32 mouse cellular contexts compared by ENCODE assay signal in the genomic region with DNA sequence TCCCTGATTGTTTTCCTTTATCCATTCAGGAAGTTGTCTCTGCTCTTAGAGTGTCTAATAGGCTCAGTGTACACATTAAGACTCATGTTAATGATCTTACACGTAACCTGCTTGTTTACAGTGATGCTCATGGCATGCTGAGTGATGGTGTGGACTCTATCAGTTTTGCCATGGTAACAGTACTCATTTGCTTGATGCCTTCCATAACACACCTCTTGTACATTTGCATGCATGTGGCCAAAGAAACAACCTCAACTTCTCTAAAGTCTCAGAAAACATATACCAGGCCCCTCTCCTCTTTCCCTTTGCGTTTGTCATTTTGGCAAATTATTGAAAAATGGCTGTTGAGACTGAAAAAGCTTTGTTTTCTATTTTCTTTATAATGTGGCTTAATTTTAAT.
"Had no signal": no experiment of that assay in that cellular context is flagged by ENCODE, and none has a peak within 500 bp of the region (broad histone marks: within the 10 kb centered on the region; RNA-seq: fewer than 3 reads in every experiment).

No protein-coding gene starts in this region.

- H3K9ac ChIP-seq: limb, embryonic 12.5 days; limb, embryonic 13.5 days; limb, embryonic 15.5 days; liver, embryonic 12.5 days; liver, embryonic 13.5 days; liver, embryonic 14.5 days; liver, embryonic 15.5 days; liver, postnatal 0 days; lung, embryonic 14.5 days; lung, embryonic 15.5 days; midbrain, embryonic 12.5 days; midbrain, embryonic 13.5 days; midbrain, embryonic 15.5 days had no signal

- H3K27me3 ChIP-seq: limb, embryonic 12.5 days; limb, embryonic 13.5 days; limb, embryonic 15.5 days; liver, embryonic 12.5 days; liver, embryonic 13.5 days; liver, embryonic 15.5 days; lung, embryonic 15.5 days; megakaryocyte, embryonic 14.5 days; midbrain, embryonic 12.5 days; midbrain, embryonic 13.5 days; midbrain, embryonic 15.5 days had no signal

- H3K4me2 ChIP-seq: limb, embryonic 12.5 days; limb, embryonic 13.5 days; limb, embryonic 15.5 days; liver, embryonic 11.5 days; liver, embryonic 12.5 days; liver, embryonic 13.5 days; liver, embryonic 15.5 days; lung, embryonic 14.5 days; lung, embryonic 15.5 days; midbrain, embryonic 11.5 days; midbrain, embryonic 12.5 days; midbrain, embryonic 13.5 days; midbrain, embryonic 15.5 days had no signal

- DNase-seq: left cerebral cortex, postnatal 4 days; liver; liver, embryonic 13.5 days; liver, postnatal 0 days; lung, adult 18-20 months; lung, adult 2 months; lung, embryonic 14.5 days; lung, postnatal 10 days; lung, postnatal 14 days; lung, postnatal 36 days; lung, postnatal 4 days; midbrain, embryonic 14.5 days had no signal

- H3K4me3 ChIP-seq: left cerebral cortex, adult 2 months; limb, embryonic 10.5 days; limb, embryonic 12.5 days; limb, embryonic 13.5 days; limb, embryonic 15.5 days; liver, embryonic 12.5 days; liver, embryonic 13.5 days; liver, embryonic 15.5 days; lung, embryonic 15.5 days; megakaryocyte, embryonic 14.5 days; midbrain, embryonic 10.5 days; midbrain, embryonic 12.5 days; midbrain, embryonic 13.5 days; midbrain, embryonic 15.5 days; myocyte had no signal

- H3K9me3 ChIP-seq: limb, embryonic 10.5 days; limb, embryonic 12.5 days; limb, embryonic 13.5 days; limb, embryonic 15.5 days; liver, embryonic 12.5 days; liver, embryonic 13.5 days; liver, embryonic 15.5 days; lung, embryonic 15.5 days; megakaryocyte, embryonic 14.5 days; midbrain, embryonic 10.5 days; midbrain, embryonic 12.5 days; midbrain, embryonic 13.5 days; midbrain, embryonic 15.5 days had no signal

- ATAC-seq: liver, embryonic 12.5 days; liver, postnatal 0 days; lung, postnatal 0 days; midbrain, embryonic 13.5 days; midbrain, embryonic 15.5 days; midbrain, embryonic 16.5 days had no signal

- H3K36me3 ChIP-seq: limb, embryonic 10.5 days; limb, embryonic 12.5 days; limb, embryonic 13.5 days; limb, embryonic 15.5 days; liver, embryonic 12.5 days; liver, embryonic 13.5 days; liver, embryonic 15.5 days; lung, embryonic 15.5 days; midbrain, embryonic 10.5 days; midbrain, embryonic 12.5 days; midbrain, embryonic 13.5 days; midbrain, embryonic 15.5 days had no signal

- H3K27ac ChIP-seq: left cerebral cortex, adult 2 months; limb, embryonic 10.5 days; limb, embryonic 12.5 days; limb, embryonic 13.5 days; limb, embryonic 15.5 days; liver, embryonic 12.5 days; liver, embryonic 13.5 days; liver, embryonic 14.5 days; liver, embryonic 15.5 days; lung, embryonic 15.5 days; macrophage; midbrain, embryonic 10.5 days; midbrain, embryonic 12.5 days; midbrain, embryonic 13.5 days; midbrain, embryonic 15.5 days had no signal

- H3K4me1 ChIP-seq: limb, embryonic 10.5 days; liver, embryonic 12.5 days; liver, embryonic 13.5 days; liver, embryonic 15.5 days; lung, embryonic 15.5 days; megakaryocyte, embryonic 14.5 days; midbrain, embryonic 13.5 days; midbrain, embryonic 15.5 days had no signal
